Mouse (Mus musculus): ENCODE data around the gene Pramef20.
"Not testable (repeated sequence)": the region's sequence is repeated elsewhere in the genome, so short reads cannot be mapped to it uniquely, and the experiment has no call there.

The Pramef20 gene

DNA sequence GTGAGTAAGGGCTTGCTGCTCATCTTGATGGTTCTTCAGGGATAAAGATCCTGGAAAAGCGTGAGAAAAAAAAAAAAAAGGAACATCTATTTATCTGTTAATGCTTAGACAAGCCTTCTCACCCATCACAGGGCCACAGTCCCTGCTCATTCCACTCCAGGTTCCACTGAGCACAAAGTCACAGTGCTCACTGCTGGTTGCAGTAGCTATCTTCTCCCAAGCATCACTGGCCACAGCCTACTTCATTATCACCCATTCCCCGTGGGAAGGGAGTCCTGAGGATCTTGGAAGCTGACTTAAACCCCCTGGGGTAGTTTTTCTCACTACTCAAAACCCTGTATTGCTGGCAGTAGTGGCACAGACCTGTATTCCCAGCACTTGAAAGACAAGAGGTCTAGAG, at the start of gene Pramef20:
TSS of gene Pramef20 (minus strand) at position 23 of the 400 bp plus-strand sequence.
- no peak for DNase-seq

DNA sequence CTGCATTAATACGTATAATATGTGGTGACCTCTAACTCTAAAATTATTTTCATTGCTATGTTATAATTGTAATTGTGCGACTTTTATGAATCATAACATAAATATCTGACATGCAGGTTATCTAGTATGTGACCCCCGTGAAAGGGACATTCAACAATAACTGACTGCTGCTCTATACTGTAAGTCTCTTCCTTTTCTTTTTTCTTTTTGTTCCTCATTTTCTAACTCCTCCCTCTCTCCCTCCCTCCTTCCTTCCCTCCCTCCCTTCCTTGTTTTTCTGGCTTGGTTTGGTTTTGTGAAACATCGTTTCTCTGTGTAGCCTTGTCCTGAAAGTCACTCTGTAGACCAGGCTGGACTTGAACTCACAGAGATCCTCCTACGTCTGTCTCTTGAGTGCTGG, 46.9 kb upstream of the Pramef20 start:
- no peak for DNase-seq

DNA sequence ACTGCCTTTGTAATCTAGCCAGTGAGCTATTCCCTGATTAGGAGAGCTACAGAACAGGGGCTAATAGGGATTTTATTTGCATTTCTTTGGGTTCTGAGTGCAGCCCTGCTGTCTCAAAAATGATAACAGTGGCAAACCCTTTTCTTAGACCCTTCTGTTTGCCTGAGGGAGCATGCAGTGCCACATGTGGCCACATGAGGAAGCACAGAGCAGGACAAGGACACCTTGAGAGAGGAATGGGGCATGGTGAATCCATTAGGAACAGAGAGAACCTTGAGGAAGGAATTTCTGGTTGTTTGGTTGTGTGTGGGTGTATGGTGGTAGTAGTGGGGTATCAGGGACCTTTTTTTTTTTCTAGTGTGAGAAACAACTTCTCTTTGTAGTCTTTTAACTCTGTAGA, 42.9 kb upstream of the Pramef20 start:
- no peak for DNase-seq

DNA sequence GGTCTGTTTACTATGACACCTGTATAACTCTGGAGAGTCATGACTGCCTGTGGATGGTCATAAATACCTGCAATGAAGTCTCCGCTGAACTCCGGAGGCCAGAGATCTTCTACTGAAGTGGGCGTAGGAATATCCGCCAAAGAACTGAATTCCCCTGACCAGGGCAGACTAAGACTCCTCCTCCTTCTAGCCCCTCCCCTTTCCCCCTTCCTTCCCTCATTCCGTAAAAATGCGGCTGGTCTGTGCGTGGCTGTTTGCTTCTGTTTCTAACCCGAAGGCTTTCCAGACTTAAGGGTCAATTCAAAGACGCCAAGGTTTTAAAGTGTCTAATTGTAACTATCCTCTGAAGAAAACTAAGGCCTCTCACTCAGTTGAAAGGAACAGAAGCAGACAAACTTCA, 30.6 kb upstream of the Pramef20 start, which contains the start of gene Pramef12:
TSS of gene Pramef12 (minus strand) at position 175 of the 400 bp plus-strand sequence.
- no peak for DNase-seq

DNA sequence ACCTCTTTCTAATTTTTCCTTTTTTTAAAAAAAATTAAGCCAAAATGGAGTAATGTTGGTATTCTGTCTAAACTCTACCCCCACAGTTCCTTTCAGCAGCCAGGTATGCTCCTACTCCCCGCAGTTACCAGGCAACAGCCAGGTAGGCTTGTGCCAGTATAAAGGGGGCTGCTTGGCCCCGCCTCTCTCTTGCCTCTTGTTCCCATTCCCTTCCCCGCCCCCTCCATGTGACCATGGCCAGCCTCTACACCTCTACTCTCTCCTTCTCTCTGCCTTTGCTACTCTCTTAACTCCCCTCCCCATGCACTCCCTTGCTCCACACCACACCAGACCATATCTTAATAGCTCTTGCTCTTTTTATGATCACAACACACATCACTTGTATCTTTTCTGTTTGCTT, 28.5 kb upstream of the Pramef20 start:
- DNase-seq, result no peak

DNA sequence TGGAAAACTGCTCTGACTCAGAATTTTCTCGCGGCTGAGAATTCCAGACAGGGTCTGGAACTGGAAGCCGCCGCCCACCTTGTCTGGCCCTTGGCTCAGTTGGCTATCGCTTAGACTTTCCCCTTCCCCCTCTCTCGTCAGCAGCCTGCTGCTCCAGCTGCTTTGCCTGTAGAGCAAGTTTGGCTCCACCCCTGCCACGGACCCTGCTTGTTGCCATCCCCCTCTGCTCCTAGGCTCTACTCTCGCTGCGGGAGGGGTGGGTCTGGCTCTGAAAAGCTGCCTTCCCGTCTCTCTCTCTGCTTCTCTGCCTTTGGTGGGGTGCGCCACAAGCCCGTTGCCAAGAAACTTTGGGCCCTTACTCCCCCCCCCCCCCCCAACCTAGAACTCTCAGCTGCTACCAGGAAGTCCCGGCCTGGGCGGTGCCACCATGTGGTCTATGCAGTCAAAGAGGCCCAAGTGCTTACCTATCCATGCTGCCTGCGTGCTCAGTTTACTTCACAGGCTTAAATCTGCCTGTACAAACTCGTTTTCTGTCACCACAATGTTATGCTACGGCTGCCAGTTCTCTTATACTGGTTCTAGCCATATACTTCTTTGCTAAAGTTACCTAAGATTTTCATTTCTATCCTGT, 26.8 kb upstream of the Pramef20 start:
- DNase-seq, result no peak

DNA sequence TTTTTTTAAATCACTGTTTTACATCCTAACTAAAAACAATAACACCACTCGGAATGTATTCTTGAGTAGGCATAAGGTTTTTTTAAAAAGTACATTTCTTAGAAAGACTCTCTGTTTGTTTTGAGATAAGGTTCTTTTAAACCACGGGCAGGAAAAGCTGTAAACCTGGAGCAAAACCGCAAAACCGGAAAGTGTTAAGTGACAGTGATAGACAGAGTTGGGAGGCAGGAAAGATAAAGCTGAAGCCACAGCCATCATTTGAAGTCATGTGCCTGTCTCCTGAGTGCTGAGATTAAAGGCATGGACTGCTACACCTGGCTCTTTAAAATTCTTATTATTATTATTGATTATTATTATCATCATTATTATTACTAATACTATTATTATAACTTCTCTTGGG, 25.0 kb upstream of the Pramef20 start:
- no peak for DNase-seq

DNA sequence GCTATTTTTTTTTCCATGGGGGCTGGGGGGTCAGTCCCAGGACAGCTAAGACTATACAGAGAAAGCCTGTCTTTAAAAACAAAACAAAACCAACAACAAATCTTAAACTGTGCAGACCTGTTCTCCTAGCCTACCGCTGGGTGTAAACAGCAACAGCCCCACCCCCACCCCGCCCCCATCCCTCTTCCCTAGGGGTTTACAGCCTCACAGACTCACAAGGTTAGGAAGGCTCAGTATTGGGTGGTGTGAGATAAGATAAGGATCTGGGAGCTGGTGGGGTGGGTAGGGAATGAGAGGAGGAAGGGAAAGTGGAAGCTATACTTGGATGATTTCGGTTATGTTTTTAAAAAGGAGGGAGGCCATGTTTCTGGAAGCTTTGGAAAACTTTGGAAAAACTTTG, 18.6 kb upstream of the Pramef20 start:
- no peak for DNase-seq

DNA sequence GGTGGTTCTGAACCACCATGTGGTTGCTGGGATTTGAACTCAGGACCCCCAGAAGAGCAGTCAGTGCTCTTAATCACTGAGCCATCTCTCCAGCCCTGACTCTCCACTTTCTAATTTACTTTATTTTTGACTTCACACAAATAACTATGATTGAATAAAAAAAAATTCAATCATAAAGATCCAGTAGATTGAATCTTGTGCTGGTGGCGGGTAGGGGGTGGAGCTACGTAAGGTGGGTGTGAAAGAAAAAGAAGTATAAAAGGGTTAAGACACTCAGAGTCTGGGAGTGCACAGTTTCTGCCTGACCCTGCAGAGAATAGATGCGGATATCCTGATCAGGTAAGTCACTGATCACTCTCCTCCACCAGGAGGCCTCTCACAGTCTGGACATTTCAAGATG, 20.1 kb downstream of the Pramef20 start, which contains the start of gene Gm13119:
TSS of gene Gm13119 (plus strand) at position 301 of the 400 bp plus-strand sequence.
- not testable (repeated sequence) for DNase-seq

DNA sequence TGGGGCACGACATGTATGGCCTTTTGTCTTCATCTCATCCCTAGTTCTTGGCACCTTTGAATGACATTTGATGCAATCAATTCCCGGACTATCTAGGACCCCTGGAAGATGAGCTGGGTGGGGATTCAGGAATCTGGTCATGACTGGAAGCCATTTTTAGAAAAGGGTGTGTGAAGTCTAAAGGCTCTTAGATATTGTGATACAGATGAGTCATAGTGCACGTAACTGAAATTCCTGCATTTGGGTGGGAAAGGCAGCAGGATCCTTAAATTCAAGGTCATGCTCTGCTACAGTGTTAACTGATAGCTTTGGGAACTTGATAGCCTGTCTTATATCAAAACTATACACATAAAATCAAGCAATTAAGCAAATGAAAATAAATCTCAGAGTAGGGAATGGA, 41.9 kb downstream of the Pramef20 start:
- DNase-seq, result not testable (repeated sequence)

DNA sequence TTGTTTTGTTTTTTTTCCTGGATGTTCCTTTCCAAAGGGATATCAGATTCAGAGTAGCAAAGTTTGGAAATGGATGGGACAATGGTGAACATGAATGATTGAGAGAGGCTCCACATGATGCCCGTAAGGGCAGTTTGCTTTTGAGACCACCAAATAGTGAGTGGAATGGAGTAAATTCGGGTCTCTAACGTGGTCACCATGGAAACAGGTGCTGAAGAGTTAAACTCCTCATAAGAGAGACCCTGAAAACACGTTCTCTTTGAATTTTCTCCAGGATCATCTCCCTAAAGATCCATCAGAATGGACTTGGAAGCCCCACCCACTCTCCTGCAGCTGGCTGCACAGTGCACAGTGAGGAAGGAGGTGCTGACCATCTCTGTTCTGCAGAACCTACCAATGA, 47.8 kb downstream of the Pramef20 start, which contains the start of gene Gm13128:
TSS of gene Gm13128 (plus strand) at position 301 of the 400 bp plus-strand sequence.
- not testable (repeated sequence) for DNase-seq

Data from retina, postnatal 1 day (tissue).